Mouse (Mus musculus) heart, postnatal 14 days (tissue): Measurements from ENCODE around the gene Ces2b. TPM values are rescaled to one million over a fixed set of nuclear protein-coding genes. Genes with fewer than 3 reads are reported as not detected.

Source experiments
- total RNA-seq, 2 experiments: library from RNA; stranded (reverse); gene quantifications; 2 replicates each; pipeline ENCODE4 v1.2.3; 2021

The Ces2b gene
- total RNA-seq, 2 experiments from 2014 or later, result 0.39 to 0.43 TPM

Other genes starting within 250 kb of the Ces2b start
- gene Pdp2, start 240.1 kb upstream of the Ces2b start, total RNA-seq, result 10 to 100 TPM; 17.0 to 18.2 TPM
- 1 to 10 TPM; 3.3 to 3.5 TPM for gene Cdh16, start 207.2 kb upstream of the Ces2b start, total RNA-seq
- gene Rrad, start 200.2 kb upstream of the Ces2b start, total RNA-seq, result 100 to 1,000 TPM; 198 to 203 TPM
- gene Ciao2b, start 189.6 kb upstream of the Ces2b start, total RNA-seq, result 10 to 100 TPM; 52.9 to 63.6 TPM
- gene Ces2a, start 97.6 kb upstream of the Ces2b start, total RNA-seq, result not detected
- not detected for gene Ces2c, start 15.5 kb downstream of the Ces2b start, total RNA-seq
- 1 to 10 TPM; 1.0 TPM for gene Ces2e, start 94.7 kb downstream of the Ces2b start, total RNA-seq
- under 1 TPM in 1 of 2 experiments, not detected in 1; 0.12 TPM for gene Ces2f, start 115.8 kb downstream of the Ces2b start, total RNA-seq
- gene Ces2g, start 130.1 kb downstream of the Ces2b start, total RNA-seq, result 1 to 10 TPM; 3.4 to 4.9 TPM
- not detected for gene Ces2h, start 169.3 kb downstream of the Ces2b start, total RNA-seq
- gene Ces3a, start 217.0 kb downstream of the Ces2b start, total RNA-seq, result not detected